Mouse (Mus musculus): ENCODE measurements around the gene Rrp15. TPM values are rescaled to one million over a fixed set of nuclear protein-coding genes. Genes with fewer than 3 reads are reported as not detected.
"Not testable (repeated sequence)": the region's sequence is repeated elsewhere in the genome, so short reads cannot be mapped to it uniquely, and the experiment has no call there.

The Rrp15 gene
- 93.2 and 113 TPM in 2 replicates for polyA plus RNA-seq (2016; fragmentation: Nextera tagmentation; extraction: Ambion mirVana)

- peak; percentile 95 for DNase-seq (ENCODE audit: low spot score)
- no peaks in the 10 kb centered on the region for H3K27me3 ChIP-seq (ENCODE audit: low read depth, poor library complexity, severe bottlenecking)
- H3K27ac ChIP-seq: peak within 1 kb of the TSS; percentile 94
- H3K4me3 ChIP-seq: peak within 1 kb of the TSS; percentile 70
- under 1% methylated on average over 46 of the region's 46 CpGs for WGBS
- H3K9me3 ChIP-seq (replicated peaks): no peaks in the 10 kb centered on the region
- peaks cover 23% of the 10 kb centered on the region for H3K36me3 ChIP-seq
- peaks cover 17% of the 10 kb centered on the region for H3K4me1 ChIP-seq
Observed at GRCm38 (mm10) chr1:186748724-186749653, at the start of gene Rrp15. Rrp15 (minus strand) TSS chr1:186749358.

- H3K27me3 ChIP-seq (ENCODE audit: low read depth, poor library complexity, severe bottlenecking): no peaks in the 10 kb centered on the region
- WGBS: 39% methylated on average over 6 of the region's 6 CpGs
Observed at GRCm38 (mm10) chr1:186797991-186798390, 48.8 kb upstream of the Rrp15 start.

GRCm38 (mm10) chr1:186785359-186785758 lies 36.2 kb upstream of the Rrp15 start:
- no peak for DNase-seq (ENCODE audit: low spot score)
- 86% methylated on average over 4 of the region's 4 CpGs for WGBS

More at GRCm38 (mm10) chr1:186797991-186798390, 48.8 kb upstream of the Rrp15 start:
- DNase-seq (ENCODE audit: low spot score): no peak
- H3K9me3 ChIP-seq (replicated peaks): no peaks in the 10 kb centered on the region
- no peak overlapping the region for H3K4me3 ChIP-seq
- no peak overlapping the region for H3K27ac ChIP-seq
- H3K36me3 ChIP-seq: no peaks in the 10 kb centered on the region
- H3K4me1 ChIP-seq: 0 out of 2 replicates have a peak, but pooled peaks cover 4% of the 10 kb centered on the region

GRCm38 (mm10) chr1:186780826-186781225 lies 31.7 kb upstream of the Rrp15 start:
- H3K36me3 ChIP-seq: no peaks in the 10 kb centered on the region
- 84% methylated on average over 2 of the region's 2 CpGs for WGBS
- no peaks in the 10 kb centered on the region for H3K4me1 ChIP-seq
- DNase-seq (ENCODE audit: low spot score): no peak
- H3K27me3 ChIP-seq (ENCODE audit: low read depth, poor library complexity, severe bottlenecking): no peaks in the 10 kb centered on the region
- H3K4me3 ChIP-seq: no peak overlapping the region
- H3K9me3 ChIP-seq (replicated peaks): no peaks in the 10 kb centered on the region
- no peak overlapping the region for H3K27ac ChIP-seq

More at GRCm38 (mm10) chr1:186785359-186785758, 36.2 kb upstream of the Rrp15 start:
- H3K36me3 ChIP-seq: no peaks in the 10 kb centered on the region
- no peaks in the 10 kb centered on the region for H3K27me3 ChIP-seq (ENCODE audit: low read depth, poor library complexity, severe bottlenecking)
- no peak overlapping the region for H3K4me3 ChIP-seq
- H3K4me1 ChIP-seq: no peaks in the 10 kb centered on the region
- no peaks in the 10 kb centered on the region for H3K9me3 ChIP-seq (replicated peaks)
- H3K27ac ChIP-seq: no peak overlapping the region

GRCm38 (mm10) chr1:186773124-186773523 lies 24.0 kb upstream of the Rrp15 start:
- Histone ChIP-seq H3K27ac (no peak overlapping the region), H3K4me3 (no peak overlapping the region), H3K27me3 (ENCODE audit: low read depth, poor library complexity, severe bottlenecking) (no peaks in the 10 kb centered on the region), H3K36me3 (no peaks in the 10 kb centered on the region), H3K9me3 (replicated peaks) (no peaks in the 10 kb centered on the region), H3K4me1 (no peaks in the 10 kb centered on the region)
- no peak for DNase-seq (ENCODE audit: low spot score)
- whole genome bisulfite sequencing: 73% methylated on average over 3 of the region's 3 CpGs

- WGBS: 75% methylated on average over 8 of the region's 8 CpGs
- Histone ChIP-seq H3K4me1 (no peaks in the 10 kb centered on the region), H3K4me3 (no peak overlapping the region), H3K27me3 (ENCODE audit: low read depth, poor library complexity, severe bottlenecking) (no peaks in the 10 kb centered on the region), H3K27ac (no peak overlapping the region), H3K36me3 (no peaks in the 10 kb centered on the region), H3K9me3 (replicated peaks) (no peaks in the 10 kb centered on the region)
- no peak for DNase-seq (ENCODE audit: low spot score)
Observed at GRCm38 (mm10) chr1:186772547-186773077, 23.5 kb upstream of the Rrp15 start.

GRCm38 (mm10) chr1:186772005-186772404 lies 22.8 kb upstream of the Rrp15 start:
- Histone ChIP-seq H3K36me3 (no peaks in the 10 kb centered on the region), H3K9me3 (replicated peaks) (no peaks in the 10 kb centered on the region), H3K4me1 (no peaks in the 10 kb centered on the region), H3K27me3 (ENCODE audit: low read depth, poor library complexity, severe bottlenecking) (no peaks in the 10 kb centered on the region), H3K4me3 (no peak overlapping the region), H3K27ac (no peak overlapping the region)
- 84% methylated on average over 6 of the region's 6 CpGs for WGBS
- DNase-seq (ENCODE audit: low spot score): no peak

- H3K9me3 ChIP-seq (replicated peaks): no peaks in the 10 kb centered on the region
- peaks cover 3% of the 10 kb centered on the region; the same call in 1 of the 2 replicates for H3K4me1 ChIP-seq
- 79% methylated on average over 5 of the region's 5 CpGs for WGBS
- no peak for DNase-seq (ENCODE audit: low spot score)
- H3K4me3 ChIP-seq: no peak overlapping the region
- no peaks in the 10 kb centered on the region for H3K36me3 ChIP-seq
- H3K27ac ChIP-seq: no peak overlapping the region
- no peaks in the 10 kb centered on the region for H3K27me3 ChIP-seq (ENCODE audit: low read depth, poor library complexity, severe bottlenecking)
Observed at GRCm38 (mm10) chr1:186770659-186771058, 21.5 kb upstream of the Rrp15 start.

- Histone ChIP-seq H3K36me3 (no peaks in the 10 kb centered on the region), H3K27me3 (ENCODE audit: low read depth, poor library complexity, severe bottlenecking) (no peaks in the 10 kb centered on the region), H3K4me1 (peaks cover 3% of the 10 kb centered on the region; the same call in 1 of the 2 replicates), H3K9me3 (replicated peaks) (no peaks in the 10 kb centered on the region), H3K4me3 (no peak overlapping the region), H3K27ac (no peak overlapping the region)
- 90% methylated on average over 1 of the region's 1 CpGs for WGBS
- no peak for DNase-seq (ENCODE audit: low spot score)
Observed at GRCm38 (mm10) chr1:186768392-186768791, 19.2 kb upstream of the Rrp15 start.

- H3K9me3 ChIP-seq (replicated peaks); H3K4me3 ChIP-seq; H3K27ac ChIP-seq; H3K4me1 ChIP-seq; H3K27me3 ChIP-seq (ENCODE audit: low read depth, poor library complexity, severe bottlenecking); DNase-seq (ENCODE audit: low spot score); H3K36me3 ChIP-seq: not testable (repeated sequence)
- WGBS: 77% methylated on average over 6 of the region's 6 CpGs
Observed at GRCm38 (mm10) chr1:186763451-186763850, 14.3 kb upstream of the Rrp15 start.

GRCm38 (mm10) chr1:186749675-186750283 lies 621 bp upstream of the Rrp15 start:
- Histone ChIP-seq H3K4me1 (peaks cover 17% of the 10 kb centered on the region), H3K27me3 (ENCODE audit: low read depth, poor library complexity, severe bottlenecking) (no peaks in the 10 kb centered on the region), H3K4me3 (peak overlapping the region; percentile 70), H3K9me3 (replicated peaks) (no peaks in the 10 kb centered on the region), H3K27ac (peak overlapping the region; percentile 94), H3K36me3 (peaks cover 23% of the 10 kb centered on the region)
- no peak for DNase-seq (ENCODE audit: low spot score)
- WGBS: 38% methylated on average over 10 of the region's 10 CpGs

- Histone ChIP-seq H3K4me3 (no peak overlapping the region), H3K4me1 (no peaks in the 10 kb centered on the region; the same call in 1 of the 2 replicates), H3K36me3 (peaks cover 51% of the 10 kb centered on the region), H3K27me3 (ENCODE audit: low read depth, poor library complexity, severe bottlenecking) (no peaks in the 10 kb centered on the region), H3K9me3 (replicated peaks) (no peaks in the 10 kb centered on the region), H3K27ac (no peak overlapping the region)
- DNase-seq (ENCODE audit: low spot score): no peak
- WGBS: 89% methylated on average over 7 of the region's 7 CpGs
Observed at GRCm38 (mm10) chr1:186739828-186740227, 9.3 kb downstream of the Rrp15 start.

- Histone ChIP-seq H3K27me3 (ENCODE audit: low read depth, poor library complexity, severe bottlenecking) (no peaks in the 10 kb centered on the region), H3K36me3 (peaks cover 71% of the 10 kb centered on the region), H3K27ac (no peak overlapping the region), H3K9me3 (replicated peaks) (no peaks in the 10 kb centered on the region), H3K4me1 (no peaks in the 10 kb centered on the region), H3K4me3 (no peak overlapping the region)
- 94% methylated on average over 5 of the region's 5 CpGs for WGBS
- no peak for DNase-seq (ENCODE audit: low spot score)
Observed at GRCm38 (mm10) chr1:186735537-186735936, 13.6 kb downstream of the Rrp15 start.
